Mouse (Mus musculus): Measurements from ENCODE around the gene Snrnp35.

Snrnp35 gene

GRCm38 (mm10) chr5:124538813-124539792 is 56.2 kb downstream of the Snrnp35 start:
- no peaks in the 10 kb centered on the region for H3K27me3 ChIP-seq (ENCODE audit: insufficient read depth, low read length)
- peaks cover 54% of the 10 kb centered on the region for H3K4me1 ChIP-seq (replicated peaks; ENCODE audit: low read depth, low read length)
- H3K36me3 ChIP-seq (ENCODE audit: insufficient read depth, low read length): peaks cover 20% of the 10 kb centered on the region
- H3K9me3 ChIP-seq (ENCODE audit: low read length): no peaks in the 10 kb centered on the region
- TF ChIP-seq NANOG (IDR thresholded peaks at IDR 0.05; ENCODE audit: borderline replicate concordance, low read length) (no peak), CTCF (conservative IDR thresholded peaks at IDR 0.05; ENCODE audit: low read length) (peak; percentile 23; the same call in 1 of the 2 replicates)
- no peak overlapping the region for H3K4me3 ChIP-seq (replicated peaks; ENCODE audit: low read length)

GRCm38 (mm10) chr5:124539905-124540304 is 57.0 kb downstream of the Snrnp35 start:
- H3K36me3 ChIP-seq (ENCODE audit: insufficient read depth, low read length): peaks cover 28% of the 10 kb centered on the region
- TF ChIP-seq CTCF (conservative IDR thresholded peaks at IDR 0.05; ENCODE audit: low read length): no peak
- no peak for TF ChIP-seq NANOG (IDR thresholded peaks at IDR 0.05; ENCODE audit: borderline replicate concordance, low read length)
- no peak for TF ChIP-seq POU5F1 (IDR thresholded peaks at IDR 0.05; ENCODE audit: borderline replicate concordance, low read length)
- H3K4me1 ChIP-seq (replicated peaks; ENCODE audit: low read depth, low read length): peaks cover 62% of the 10 kb centered on the region

GRCm38 (mm10) chr5:124540383-124540786 is 57.5 kb downstream of the Snrnp35 start, which contains the start of gene Tmed2:
Tmed2 (plus strand) TSS chr5:124540695.
- peaks cover 67% of the 10 kb centered on the region for H3K4me1 ChIP-seq (replicated peaks; ENCODE audit: low read depth, low read length)
- no peaks in the 10 kb centered on the region for H3K27me3 ChIP-seq (ENCODE audit: insufficient read depth, low read length)
- peaks cover 33% of the 10 kb centered on the region for H3K36me3 ChIP-seq (ENCODE audit: insufficient read depth, low read length)
- no peak for TF ChIP-seq NANOG (IDR thresholded peaks at IDR 0.05; ENCODE audit: borderline replicate concordance, low read length)
- no peak for TF ChIP-seq CTCF (conservative IDR thresholded peaks at IDR 0.05; ENCODE audit: low read length)
- no peak for TF ChIP-seq POU5F1 (IDR thresholded peaks at IDR 0.05; ENCODE audit: borderline replicate concordance, low read length)
- H3K4me3 ChIP-seq (replicated peaks; ENCODE audit: low read length): peak within 1 kb of the TSS; percentile 98
- no peaks in the 10 kb centered on the region for H3K9me3 ChIP-seq (ENCODE audit: low read length)

More at GRCm38 (mm10) chr5:124539905-124540304, 57.0 kb downstream of the Snrnp35 start:
- no peaks in the 10 kb centered on the region for H3K9me3 ChIP-seq (ENCODE audit: low read length)
- no peaks in the 10 kb centered on the region for H3K27me3 ChIP-seq (ENCODE audit: insufficient read depth, low read length)
- H3K4me3 ChIP-seq (replicated peaks; ENCODE audit: low read length): peak overlapping the region; percentile 98

Data from E14TG2a.4 (cell line).